Mouse (Mus musculus) olfactory bulb, adult 2 months (tissue): Measurements from ENCODE around the gene Fibcd1.

Experiments
- CTCF ChIP-seq: fragments of 200-500 bp; IDR thresholded peaks from 2 replicates; pipeline ENCODE4 v1.5.1; 2012; ENCODE audit warnings: low read depth, mild to moderate bottlenecking, low read length, moderate library complexity; ENCODE audit not compliant: insufficient read depth
- POLR2A ChIP-seq: fragments of 200-500 bp; IDR thresholded peaks from 2 replicates; pipeline ENCODE4 v1.6.1; 2012; ENCODE audit warnings: mild to moderate bottlenecking, low read depth, low read length, moderate library complexity; ENCODE audit not compliant: insufficient read depth

DNA sequence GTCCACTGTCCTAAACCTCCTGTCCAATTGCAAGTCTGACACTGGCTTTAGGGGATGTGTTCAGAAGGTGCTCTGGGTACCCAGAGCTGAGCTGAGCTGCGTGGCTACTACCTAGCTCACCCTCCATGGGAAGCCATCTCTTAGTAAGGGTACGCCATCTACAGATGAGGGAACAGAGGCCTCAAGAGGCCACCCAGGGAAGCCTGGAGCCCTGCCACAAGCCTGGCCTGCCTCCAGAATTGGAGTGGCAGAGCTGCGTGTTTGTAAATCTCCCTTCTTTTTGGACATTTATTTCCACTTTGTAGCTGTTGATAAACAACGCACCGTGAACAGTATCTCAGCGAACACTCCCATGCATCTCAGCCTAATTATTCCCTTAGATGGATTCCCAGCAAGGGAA, 11.4 kb upstream of the Fibcd1 start:
- TF ChIP-seq POLR2A (no peak), CTCF (no peak)
